Mouse (Mus musculus) central nervous system, embryonic 18 days (tissue): Measurements from ENCODE around the gene Serp2. TPM values are rescaled to one million over a fixed set of nuclear protein-coding genes. Genes with fewer than 3 reads are reported as not detected.

ENCODE experiments used
- polyA plus RNA-seq: library from polyadenylated mRNA; depleted of rRNA; stranded (reverse); fragments of >200 nt; gene quantifications from 2 replicates; pipeline ENCODE4 v1.2.3, GENCODE M21; 2012; rRNA removed

Serp2 gene
- polyA plus RNA-seq: 234 and 247 TPM in 2 replicates

DNA sequence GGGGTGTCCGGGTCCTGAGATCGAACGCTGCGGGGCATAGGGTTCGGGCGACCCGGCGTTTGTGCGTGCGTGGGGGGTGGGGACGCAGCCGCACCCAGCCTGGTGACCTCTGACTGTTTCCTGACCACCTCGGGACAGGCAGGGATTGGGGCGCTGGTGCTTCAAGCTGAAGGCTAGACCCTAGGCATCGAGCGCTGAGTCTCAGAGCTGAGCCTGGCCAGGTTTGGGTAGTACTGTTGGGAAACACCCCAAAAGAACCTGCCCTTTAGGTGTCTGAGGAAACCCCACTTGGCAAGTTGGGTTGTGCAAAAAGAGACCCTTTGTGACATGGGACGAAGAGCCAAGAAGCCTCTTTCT lies at the start of gene Serp2:
TSS of gene Serp2 (minus strand) at position 38 of the 357 bp plus-strand sequence.

Other genes with a start within 250 kb of the Serp2 start
- 618 and 666 TPM in 2 replicates for gene Tsc22d1, start 141.9 kb downstream of the Serp2 start, polyA plus RNA-seq